Mouse (Mus musculus): ENCODE results near the gene Mybphl.
A peak's percentile ranks its signal among the peaks of the same experiment; 100 is the strongest.

Mybphl gene

DNA sequence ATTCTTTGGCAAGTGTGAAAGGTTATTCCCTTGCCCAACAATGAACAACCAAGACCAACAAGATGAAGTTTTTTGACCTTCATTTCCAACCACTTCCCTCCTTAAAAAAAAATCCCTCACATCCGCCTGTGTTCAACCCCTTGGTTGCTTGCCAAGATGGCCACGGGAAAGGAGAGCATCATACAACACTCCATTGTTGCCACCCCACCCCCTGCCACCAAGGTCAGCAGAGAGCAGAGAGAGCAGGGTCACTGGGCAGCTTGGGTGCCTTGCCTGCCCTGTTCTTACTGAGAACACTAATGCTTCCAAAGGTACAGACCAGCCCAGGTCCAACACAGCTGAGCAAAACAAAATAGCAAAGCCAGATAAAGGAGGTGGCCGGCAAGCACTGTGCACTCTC lies 7.6 kb downstream of the Mybphl start:
- DNase-seq (ENCODE audit: low spot score in 2 of 2), result no peak

DNA sequence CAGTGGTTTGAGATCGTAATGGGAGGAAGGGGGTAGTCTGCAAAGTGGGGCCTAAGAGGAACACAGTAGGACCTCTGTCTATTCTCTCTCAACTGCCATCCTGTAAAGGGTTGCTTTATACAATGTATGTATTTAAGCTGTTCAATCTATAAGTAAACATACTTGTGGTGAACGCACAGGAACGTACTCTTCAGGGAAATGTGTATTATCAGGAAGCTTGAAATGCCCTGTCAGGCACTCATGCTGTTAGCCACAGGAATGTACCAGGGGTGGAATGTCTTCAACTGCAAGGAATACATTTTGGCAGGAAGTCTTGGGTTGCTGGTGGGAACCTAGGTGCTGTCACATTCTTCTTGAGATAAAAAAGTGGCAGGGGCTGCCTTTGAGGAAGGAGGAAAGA lies 8.0 kb downstream of the Mybphl start:
- no peak for DNase-seq (ENCODE audit: low spot score in 2 of 2)

DNA sequence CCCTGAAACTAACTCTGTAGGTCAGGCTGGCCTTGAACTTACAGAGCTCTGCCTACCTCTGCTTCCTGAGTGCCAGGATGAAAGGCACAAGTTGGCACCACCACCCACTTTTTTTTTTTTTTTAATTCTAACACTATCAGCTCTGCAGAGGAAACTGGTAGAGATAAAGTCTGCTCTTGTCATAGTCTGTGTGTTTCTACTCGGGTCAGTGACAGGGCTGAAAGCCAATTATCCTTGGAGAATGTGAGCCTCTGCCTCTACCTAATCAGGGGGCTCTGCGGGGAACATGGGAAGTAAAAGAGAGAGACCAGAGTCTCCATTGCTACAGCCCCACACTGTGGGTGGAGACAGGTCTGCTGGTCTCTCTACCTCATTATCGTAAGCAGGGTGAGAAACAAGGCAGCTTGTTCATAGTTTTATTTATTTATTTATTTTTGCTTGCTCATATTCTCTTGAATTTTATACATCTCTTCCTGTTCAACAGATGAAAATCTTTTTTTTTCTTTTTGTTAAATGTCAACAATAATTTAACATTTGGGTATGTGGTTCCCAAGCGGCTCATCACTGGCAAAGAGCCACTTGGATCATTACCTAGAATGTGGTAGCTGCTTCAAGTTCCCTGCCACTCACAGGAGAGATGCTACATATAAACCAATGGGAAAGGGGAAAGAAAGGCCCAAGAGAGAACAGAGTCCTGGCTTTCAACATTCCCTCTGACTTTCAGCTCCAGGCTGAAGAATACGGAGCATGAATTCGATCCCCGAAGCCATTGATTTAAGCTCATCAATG lies 14.4 kb downstream of the Mybphl start:
- DNase-seq (ENCODE audit: low spot score in 2 of 2), result no peak

DNA sequence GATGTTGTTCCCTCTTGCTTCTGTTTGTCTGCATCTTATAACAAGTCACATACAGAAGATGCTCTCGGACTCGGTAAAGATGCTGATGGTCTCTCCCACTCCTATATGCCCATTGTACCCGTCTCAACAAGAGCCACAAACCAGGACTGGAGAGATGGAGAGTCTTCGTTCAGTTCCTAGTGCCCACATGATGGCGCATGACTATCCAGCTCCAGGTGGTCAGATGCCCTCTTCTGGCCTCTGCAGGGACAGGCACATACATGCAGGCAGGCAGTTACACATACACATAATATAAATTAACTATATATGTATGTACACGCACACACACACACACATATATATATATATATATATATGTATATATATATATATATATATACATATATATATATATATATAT lies 16.0 kb downstream of the Mybphl start:
- no peak for DNase-seq (ENCODE audit: low spot score in 2 of 2)

DNA sequence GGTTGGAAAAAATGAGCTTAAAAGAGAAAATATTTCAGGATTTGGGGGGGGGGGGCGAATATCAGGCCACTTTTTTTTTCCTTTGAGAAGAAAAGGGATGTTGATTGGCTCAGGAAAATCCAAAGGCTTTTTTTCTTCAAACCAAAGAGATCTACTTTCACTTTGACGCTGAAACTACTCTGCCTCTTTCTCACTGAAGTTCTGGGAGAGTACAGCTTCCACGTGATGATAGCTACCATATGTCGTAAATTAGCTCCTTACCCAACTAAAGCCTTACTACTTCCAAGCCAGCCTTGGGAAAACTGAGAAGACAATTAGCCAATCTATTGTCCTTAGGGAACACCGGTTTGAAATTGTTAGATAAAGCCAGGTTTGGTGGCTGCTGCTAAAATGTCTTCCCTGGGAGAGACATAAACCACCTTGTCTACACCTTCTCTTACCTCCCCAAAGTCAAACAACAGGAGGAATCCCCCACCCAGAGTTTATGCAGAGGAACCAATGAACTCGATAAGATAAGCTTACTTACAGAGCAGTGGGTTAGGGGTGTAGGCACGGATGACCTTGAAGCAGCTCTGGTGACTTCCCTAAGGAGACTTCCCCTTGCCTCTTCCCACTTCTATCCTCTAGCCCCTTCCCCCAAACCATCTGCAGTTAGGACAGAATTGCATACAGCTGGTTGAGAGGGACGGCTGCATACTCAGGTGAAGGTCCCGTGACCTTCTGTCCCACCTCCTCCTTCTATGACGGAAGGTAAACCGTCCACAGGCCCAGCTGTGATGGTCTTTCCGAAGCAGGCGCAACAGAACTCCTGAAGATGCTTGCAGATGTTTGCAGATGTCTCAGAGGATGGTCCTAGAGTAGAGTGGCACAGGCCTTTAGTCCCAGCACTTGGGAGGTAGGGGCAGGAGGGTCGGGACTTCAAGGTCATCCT lies 17.5 kb downstream of the Mybphl start:
- DNase-seq (ENCODE audit: low spot score in 2 of 2), result no peak

DNA sequence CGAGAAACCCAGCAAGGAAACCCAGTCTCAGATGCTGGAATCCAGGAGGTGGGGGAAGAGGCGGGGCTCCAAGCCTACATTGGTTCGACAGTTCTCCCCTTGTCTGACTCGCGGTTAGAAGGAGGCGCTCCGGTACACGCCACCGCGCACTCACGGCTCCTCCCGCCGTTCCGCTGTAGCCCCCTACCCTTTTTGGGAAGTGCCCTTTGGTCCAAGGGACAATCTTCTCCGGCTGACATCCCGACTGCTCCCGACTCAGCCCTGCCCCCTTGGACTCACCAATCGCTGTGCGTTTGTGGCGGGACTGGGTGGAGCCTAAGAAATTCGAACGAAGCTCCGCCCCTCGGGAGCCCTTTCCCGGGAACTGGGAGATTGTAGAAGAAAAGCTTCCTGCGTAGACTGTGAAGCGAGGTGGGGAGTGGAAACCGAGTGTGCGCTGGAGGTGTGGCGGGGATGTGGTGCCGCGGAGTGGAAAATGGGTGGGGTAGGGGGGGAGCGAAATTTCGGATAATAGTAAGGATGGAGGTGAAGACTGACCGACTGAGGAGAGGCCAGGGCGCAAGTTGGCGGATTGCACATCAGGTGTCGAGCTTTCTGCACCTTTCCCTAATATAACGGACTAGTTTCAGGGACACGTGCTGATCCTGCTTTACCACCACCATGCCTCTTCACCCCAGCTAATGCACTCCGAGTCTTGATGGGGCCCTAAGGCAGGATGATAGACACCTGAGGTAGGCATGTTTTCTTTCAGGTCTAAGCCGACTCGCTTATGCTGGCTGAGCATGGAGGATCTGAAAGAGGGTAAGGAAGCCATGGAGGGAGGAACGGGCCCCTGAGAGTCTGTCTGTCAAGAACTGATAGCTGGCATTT lies 19.0 kb downstream of the Mybphl start, which contains the start of gene Psrc1:
Gene Psrc1 (plus strand): TSS at position 355 of the 870 bp plus-strand sequence.
- peak; percentile 72 to 82 for DNase-seq (ENCODE audit: low spot score in 2 of 2)

DNA sequence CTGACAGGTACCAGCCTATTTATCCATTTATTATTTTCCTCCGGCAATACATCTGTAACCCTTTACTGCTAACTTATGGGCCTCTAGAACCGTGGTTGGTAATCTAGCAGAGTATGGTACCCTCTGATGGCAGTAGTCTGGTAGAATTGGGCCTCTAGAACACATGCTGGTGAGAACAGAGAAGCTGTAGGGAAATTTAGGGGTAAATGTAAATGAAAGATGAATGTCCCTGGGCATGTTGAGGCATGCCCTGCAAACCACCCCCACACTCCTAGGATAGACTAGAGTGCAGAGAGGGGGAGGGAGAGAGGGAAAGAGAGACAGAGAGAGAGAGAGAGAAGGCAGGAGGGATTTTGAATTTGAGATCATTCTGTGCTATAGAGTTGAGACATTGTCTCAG lies 19.7 kb downstream of the Mybphl start:
- DNase-seq (ENCODE audit: low spot score in 2 of 2), result no peak

DNA sequence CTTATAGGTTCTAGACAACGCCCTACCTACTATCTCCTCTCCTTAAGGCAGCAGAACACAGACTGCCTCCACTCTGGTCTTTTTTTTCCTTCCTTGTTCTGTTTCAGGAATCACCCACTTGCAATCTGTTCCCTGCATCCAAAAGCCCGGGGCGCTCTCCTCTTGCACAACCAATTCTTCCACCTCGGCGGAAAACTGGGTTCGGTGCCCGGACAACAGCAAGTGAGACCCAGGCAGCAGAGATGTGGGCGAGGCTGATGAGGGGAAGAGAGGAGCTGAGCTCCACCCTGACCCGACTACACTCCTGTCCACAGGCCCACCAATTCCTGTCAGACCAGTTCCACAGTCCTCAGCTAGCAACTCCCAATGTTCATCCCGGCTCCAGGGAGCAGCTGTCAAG lies 21.5 kb downstream of the Mybphl start:
- DNase-seq (ENCODE audit: low spot score in 2 of 2), result no peak

DNA sequence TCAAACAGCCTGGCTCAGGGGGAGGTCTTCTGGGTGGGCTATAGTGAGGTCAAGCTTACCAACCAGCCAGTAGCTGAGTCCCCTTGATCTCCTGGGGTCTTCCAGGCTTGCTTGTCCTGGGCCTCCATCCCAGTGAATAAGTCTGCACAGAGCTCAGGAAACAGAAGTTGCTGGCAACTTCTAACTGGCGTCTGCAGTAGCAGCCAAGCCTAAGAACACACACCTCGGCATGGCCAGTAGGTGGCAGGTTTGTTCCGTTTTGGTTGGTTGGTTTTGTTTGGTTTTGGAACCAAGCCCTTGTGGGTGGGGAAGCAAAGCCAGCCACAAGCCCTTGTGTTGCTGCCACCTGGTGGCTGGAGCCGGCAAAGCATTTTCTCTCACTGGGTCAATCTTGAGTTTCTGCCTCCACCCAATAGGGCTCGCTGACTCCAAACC lies 24.4 kb downstream of the Mybphl start:
- peak; percentile 90 to 92 for DNase-seq (ENCODE audit: low spot score in 2 of 2)

DNA sequence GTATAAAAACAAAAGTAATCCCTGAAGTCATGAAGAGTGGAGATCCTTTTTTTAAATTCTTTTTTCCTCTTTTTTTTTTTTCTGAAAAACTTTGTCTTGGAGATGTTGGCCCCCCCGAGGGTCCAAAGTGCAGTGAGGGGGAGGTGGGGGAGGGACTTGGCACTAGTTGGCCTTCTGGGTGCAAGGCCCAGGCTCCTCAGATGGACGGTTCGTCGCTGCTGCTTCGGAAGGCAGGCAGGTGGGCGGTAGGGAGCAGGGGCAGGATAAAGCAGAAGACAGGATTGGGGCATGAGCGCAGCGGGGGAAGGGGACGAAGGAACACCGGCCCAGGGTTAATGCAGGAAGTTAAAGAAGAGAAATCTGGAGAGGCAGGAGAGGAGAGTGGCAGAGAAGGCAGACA lies 27.6 kb downstream of the Mybphl start:
- no peak for DNase-seq (ENCODE audit: low spot score in 2 of 2)

DNA sequence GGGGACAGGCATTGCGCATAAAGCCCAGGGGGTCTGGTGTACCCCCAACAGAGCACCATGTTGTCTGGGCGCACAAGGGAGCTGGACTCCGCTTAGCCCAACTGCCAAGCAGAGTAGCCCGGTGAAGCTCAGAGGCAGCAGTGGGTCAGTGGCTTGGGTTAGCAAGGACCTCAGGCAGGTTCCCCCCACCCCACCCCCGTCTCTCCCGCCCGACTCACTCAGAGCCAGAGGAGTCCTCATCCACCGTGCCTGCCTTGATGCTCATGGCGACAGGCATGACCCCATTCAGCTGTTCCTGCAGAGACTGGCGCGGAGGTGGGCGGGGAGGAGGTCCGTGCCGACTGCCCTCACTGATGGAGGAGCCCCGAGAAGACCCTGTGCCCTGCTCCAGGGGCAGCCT lies 28.1 kb downstream of the Mybphl start:
- DNase-seq (ENCODE audit: low spot score in 2 of 2), result no peak

DNA sequence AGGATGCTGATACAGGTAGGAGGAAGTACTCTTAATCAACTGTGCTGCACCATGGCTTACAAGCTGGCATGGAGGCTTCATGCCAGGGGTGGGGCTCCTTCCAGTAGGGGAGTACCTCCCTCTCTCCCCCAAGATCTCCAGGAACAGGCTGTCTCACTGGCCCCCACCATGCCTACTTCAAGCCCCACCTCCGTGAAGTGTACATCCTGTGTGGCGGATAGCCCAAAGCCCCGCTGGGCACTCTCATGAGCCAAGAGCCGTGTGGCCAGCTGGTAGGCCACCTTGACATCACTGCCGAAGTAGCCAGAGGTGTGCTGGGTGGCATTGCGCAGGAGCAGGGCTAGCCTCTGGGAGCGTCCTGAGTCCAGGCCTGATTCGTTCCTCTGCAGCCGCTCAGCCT lies 33.6 kb downstream of the Mybphl start:
- no peak for DNase-seq (ENCODE audit: low spot score in 2 of 2)

DNA sequence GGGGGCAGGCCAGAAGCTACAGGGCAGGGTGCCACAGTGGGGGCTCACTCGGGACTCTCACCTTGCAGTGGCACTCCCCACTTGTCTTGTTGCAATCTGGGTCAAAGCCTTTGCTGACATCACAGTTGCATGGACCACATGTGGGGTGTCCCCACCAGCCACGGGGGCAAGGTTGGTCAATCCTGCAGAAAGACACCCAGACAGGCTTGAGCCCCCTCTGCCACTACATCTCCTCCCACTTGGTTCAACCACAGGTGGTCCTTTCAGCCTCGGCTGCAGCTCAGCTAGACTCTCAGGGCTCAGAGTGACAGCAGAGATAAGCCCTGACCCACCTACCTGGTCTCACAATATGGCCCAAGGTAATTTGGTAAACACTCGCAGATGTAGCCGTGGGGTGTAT lies 35.7 kb downstream of the Mybphl start:
- no peak for DNase-seq (ENCODE audit: low spot score in 2 of 2)

DNA sequence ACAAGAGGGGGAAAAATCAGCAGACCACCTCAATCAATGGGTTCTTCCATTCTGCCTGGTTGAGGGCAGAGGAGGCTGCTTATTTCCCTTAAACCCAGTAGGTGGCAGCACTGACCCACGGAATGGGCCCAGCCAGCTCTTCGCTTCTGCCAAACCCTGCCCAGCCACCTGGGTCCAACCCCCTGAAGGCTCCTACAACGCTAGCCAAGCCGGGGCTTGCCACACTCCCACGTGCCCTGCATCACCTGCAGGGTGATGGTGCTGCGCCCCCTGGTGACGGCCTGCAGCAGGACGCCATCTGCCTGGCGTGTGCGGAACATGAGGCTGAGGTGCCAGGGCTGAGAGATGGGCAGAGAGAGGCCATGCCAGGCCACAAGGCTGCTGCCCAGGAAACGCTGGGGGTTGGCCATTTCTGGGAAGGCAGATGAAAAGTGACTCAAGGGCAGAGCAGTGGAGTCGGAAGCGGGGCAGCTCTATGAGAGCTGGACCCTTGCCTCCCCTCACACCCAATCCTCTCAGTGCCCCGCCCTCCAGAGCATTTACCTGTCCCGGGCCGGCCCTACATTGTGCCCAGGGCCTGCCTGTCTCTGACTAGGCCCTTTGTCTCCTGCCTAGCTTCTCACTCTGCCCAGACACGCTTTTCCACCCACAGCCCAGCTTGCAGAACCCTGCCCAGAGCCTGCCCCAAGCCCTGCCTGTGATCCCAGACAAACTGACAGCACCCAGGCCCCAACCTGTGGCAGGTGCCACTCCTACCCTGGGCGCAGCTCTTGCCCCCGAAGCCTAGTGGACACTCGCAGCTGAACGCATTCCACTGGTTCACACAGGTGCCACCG lies 37.2 kb downstream of the Mybphl start:
- DNase-seq (ENCODE audit: low spot score in 2 of 2), result peak; percentile 92

DNA sequence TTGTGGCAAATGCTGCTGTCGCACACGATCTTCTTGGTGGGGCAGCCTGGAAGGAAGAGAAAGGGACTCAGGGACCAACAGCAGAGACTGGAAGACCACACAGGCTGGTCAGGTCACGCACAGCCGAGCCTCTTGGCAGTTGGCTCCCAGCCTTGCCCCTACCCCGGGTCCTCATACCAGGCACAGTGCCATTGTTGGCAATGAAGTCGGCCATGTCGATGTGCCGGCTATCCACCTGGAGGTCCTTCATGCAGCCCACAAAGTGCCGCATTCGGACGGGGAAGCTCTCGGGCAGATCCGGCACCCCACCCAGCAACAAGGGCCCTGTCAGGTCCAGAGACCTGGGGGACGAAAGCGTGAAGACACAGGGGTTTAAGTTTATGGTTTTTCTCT lies 37.8 kb downstream of the Mybphl start:
- no peak for DNase-seq (ENCODE audit: low spot score in 2 of 2)

DNA sequence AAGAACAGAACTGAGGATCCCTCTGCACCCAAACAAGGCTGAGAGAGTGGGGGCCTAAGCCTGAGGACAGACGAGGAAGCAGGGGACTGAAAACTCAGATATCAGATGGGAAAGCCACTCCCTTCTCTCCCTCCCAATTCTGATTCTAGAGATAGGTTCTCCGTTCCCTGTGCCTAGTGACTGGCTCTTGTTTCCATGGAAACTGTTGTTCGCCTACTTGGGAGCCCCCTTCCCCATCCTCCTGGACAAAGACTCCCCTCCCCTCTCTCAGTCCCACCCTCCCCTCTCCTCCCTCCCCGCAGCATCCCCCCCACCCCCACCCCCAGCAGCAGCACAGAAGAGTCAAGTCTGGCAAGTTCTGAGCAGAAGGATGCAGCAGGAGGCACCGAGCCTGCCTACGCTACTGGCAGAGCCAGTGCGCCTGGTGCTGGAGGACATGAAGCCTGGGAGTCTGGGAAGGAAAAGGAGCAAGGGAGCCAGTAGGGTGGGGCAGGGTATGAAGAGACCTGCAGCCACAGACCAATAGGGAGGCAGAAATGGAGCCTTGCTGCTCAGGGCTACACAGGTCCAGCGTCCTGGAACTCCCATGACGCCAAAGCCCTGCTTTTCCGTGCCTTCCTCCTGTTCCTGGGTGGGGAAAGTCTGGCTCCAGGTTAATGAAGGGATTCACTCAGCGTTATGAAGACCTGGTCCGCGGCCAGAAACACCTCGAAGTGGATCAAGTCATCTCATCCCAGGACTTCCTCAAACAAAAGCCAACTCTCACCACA lies 41.0 kb downstream of the Mybphl start:
- no peak for DNase-seq (ENCODE audit: low spot score in 2 of 2)

DNA sequence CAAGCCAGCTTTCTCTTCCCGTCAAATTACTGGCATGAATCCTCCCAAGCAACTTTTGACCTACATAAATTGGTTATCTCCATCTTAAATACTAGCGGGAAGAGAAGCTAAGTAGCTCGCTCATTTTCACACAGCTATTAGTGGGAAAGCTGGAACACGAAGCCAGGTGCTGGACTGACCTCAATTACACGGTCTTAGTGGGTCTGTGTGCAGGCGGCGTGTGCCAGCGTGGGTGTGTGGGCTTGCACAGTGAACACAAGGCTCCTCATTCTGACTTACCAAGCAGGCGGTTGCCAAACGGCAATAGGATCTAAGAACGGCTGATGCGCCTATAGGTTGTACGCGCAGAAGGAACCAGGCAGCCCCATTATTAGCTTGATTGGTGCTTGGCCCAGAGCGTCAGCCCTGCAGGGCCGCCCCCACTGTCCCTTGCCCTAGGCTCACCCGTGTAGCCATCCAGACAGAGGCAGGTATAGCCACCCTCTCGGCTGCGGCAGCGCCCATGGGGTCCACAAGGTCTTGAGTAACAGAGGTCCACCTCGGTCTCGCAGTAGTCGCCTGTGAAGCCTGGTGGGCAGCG lies 41.7 kb downstream of the Mybphl start:
- no peak for DNase-seq (ENCODE audit: low spot score in 2 of 2)

DNA sequence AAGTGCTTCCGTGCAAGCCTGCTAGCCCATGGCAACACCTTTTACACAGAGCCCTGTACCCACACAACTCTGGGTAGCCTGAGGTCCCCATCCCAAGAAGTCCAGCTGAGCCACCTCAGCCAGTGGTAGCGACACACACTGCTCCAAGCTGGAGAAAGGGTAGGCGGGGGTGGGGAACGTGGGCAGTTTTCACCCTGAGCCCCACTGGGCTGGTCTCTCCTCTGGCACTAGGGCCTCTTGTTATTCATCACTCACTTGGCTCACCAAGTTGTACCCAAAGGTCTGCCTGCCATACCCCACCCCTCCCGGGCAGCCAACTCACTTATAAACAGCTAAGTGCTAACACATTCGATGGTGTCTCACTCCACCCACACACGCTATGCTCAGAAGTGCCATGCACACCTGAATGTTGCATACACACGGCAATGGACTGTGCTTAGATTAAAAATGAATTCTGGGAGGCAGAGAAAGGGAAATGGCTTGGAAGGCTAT lies 43.9 kb downstream of the Mybphl start:
- no peak for DNase-seq (ENCODE audit: low spot score in 2 of 2)

DNA sequence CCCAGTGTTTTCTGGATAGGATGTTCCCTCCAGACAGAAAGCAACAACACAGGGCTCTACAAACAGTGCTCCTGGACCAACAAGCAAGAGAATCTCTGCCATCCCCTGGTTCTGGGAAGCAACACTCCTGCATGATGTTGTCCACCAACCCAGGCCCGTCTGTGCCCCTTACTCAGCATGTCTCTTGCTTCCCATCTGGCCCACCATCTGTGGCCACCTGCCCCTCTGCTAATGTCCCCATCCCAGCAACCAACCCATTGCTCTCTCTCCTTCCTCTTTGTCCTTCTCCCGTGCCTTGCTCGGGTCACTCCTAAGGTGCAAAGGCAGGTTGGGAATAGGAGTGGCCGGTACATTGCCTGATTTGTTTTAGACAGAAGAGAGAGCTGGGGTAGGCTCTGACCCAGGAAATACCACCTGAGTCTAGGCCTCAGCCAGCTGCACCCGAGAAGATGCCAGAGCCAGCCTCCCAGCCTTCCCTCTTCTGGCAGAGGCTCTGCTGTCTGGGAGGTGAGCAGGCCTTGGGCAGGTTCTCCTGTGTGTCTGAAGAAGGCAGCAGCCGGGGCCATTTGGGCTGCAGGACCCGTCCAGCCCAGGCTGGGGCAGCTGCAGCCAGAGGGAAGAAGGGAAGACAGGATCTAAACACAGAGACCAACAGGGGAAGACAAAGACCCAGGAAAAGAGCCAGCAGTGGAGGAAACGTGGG lies 45.1 kb downstream of the Mybphl start:
- no peak for DNase-seq (ENCODE audit: low spot score in 2 of 2)

Measured in spleen, postnatal 36 days (tissue).